Mouse (Mus musculus): ENCODE measurements around the gene Fbxo34. TPM values are rescaled to one million over a fixed set of nuclear protein-coding genes. Genes with fewer than 3 reads are reported as not detected.
A peak's percentile ranks its signal among the peaks of the same experiment; 100 is the strongest.
"Not testable (repeated sequence)": the region's sequence is repeated elsewhere in the genome, so short reads cannot be mapped to it uniquely, and the experiment has no call there.

Gene Fbxo34
- total RNA-seq (2022) = 10 to 100 TPM; 79.4 to 98.3 (median 87.4) TPM

- not testable (repeated sequence) for DNase-seq (ENCODE audit: low spot score in 2 of 2)
Observed at GRCm38 (mm10) chr14:47450121-47450520, at the start of gene Fbxo34. TSS of gene Fbxo34 (plus strand) at chr14:47450421.

DNA sequence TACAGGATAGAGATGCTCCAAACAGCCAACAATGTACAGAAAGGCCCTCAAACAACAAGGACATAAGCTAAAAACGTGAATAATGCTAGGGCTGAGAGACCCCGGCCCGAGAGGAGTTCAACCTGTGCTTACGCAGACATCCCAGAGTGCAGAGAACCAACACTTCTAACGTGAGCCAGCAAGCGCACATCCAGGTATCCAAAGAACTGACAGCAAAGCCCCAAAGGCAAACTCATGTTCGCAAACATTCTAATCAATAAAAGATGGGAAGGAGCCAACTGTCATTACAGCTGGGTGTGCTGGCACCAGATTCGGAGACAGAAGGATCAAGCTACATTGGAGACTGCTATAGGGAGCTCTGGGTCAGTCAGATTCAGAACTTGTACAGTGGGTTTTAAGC lies 47.5 kb upstream of the Fbxo34 start:
- no peak for DNase-seq (ENCODE audit: low spot score in 2 of 2)

GRCm38 (mm10) chr14:47406000-47406399 lies 44.2 kb upstream of the Fbxo34 start:
- DNase-seq (ENCODE audit: low spot score in 2 of 2) = no peak

GRCm38 (mm10) chr14:47417346-47417745 lies 32.9 kb upstream of the Fbxo34 start:
- DNase-seq (ENCODE audit: low spot score in 2 of 2) = no peak

- DNase-seq (ENCODE audit: low spot score in 2 of 2) = peak; percentile 86 to 90
Observed at GRCm38 (mm10) chr14:47417775-47418665, 32.2 kb upstream of the Fbxo34 start, which contains the start of gene Dlgap5. TSS of gene Dlgap5 (minus strand) at chr14:47418407.

DNA sequence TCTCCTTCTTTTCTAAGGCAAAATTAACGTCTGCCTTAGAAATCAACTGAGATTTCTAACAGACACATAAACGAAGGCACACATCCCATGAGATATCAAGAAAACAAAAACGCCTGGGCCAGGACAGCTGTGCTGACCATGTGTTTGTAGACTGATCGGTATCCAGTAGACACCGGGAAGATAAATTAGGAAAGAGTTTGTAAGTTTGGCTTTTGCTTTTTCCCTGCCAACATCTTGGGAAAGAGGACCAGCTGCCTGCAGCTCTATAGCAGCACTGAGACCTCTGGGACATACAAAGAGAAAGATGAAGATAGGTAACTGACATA lies 31.6 kb upstream of the Fbxo34 start:
- DNase-seq (ENCODE audit: low spot score in 2 of 2) = no peak

DNA sequence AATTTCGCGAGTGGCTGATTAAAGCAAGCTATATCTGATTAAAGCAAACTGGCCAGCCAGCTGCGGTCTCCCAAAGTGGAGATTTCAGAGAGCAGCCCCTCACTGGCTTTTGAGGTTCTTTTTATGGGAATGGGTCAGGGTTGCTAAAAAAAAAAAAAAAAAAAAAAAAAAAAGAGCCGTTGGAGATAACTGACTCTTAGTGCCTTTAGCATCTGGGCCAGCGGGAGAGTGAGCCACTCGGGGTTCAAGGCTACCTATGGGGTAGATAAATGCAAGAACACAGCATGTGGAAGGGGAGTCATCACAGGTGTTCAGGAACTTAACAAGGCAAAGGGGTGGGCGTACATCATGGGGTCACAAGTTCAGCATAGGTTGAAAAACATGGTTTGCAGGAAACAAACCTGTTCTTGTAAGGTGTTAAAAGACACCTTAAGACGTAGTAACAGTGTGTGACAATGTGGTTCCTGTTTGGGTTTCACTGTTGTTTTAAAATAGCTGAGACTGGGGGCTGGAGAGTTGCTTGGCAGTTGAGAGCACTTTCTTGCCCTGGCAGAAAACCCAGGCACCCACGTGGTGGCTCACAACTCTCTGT lies 31.1 kb upstream of the Fbxo34 start:
- no peak for DNase-seq (ENCODE audit: low spot score in 2 of 2)

DNA sequence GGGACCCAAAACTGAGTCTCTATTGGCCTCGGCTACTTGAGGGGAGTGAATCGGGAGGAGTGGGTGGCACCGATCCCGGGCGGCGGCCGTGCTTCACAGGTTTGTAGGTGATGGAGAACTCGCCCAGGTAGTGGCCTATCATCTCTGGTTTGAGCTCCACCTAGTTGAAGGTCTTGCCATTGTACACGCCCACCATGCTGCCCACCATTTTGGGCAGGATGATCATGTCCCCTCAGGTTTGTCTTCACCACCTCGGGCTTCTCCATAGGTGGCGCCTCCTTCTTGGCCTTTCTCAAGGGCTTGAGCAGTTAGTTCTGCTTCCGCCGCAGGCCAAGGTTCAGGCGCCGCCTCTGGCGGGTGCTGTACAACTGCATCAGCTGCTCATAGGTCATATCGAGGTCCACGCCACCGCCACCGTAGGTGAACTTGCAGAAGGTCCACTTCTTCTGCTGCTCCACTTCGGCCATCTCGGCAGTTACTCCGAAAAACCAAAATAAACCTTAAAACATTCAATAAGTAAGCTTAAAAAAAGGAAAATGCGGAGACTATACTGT lies 30.4 kb upstream of the Fbxo34 start:
- DNase-seq (ENCODE audit: low spot score in 2 of 2) = no peak

- DNase-seq (ENCODE audit: low spot score in 2 of 2) = no peak
Observed at GRCm38 (mm10) chr14:47421606-47422005, 28.6 kb upstream of the Fbxo34 start.

- DNase-seq (ENCODE audit: low spot score in 2 of 2) = no peak
Observed at GRCm38 (mm10) chr14:47422466-47422865, 27.8 kb upstream of the Fbxo34 start.

- no peak for DNase-seq (ENCODE audit: low spot score in 2 of 2)
Observed at GRCm38 (mm10) chr14:47432987-47433386, 17.2 kb upstream of the Fbxo34 start.

DNA sequence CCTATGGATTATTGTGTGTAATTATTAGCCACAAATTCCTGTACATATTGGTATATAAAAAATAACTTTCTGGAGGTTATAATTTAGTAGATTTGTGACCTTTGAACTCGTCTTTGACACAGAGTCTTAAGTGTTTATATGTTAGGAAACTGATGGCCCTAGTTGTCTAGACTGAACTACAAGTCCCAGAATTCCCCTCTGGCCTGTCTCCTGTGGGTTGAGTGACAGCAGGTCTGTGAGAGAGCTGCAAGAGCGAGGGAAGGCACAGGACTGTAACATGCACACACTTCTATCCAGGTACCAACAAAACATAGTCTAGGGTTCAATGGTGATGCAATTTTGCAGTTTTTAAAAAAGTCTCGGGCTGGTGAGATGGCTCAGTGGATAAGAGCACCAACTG lies 11.3 kb upstream of the Fbxo34 start:
- DNase-seq (ENCODE audit: low spot score in 2 of 2) = no peak

DNA sequence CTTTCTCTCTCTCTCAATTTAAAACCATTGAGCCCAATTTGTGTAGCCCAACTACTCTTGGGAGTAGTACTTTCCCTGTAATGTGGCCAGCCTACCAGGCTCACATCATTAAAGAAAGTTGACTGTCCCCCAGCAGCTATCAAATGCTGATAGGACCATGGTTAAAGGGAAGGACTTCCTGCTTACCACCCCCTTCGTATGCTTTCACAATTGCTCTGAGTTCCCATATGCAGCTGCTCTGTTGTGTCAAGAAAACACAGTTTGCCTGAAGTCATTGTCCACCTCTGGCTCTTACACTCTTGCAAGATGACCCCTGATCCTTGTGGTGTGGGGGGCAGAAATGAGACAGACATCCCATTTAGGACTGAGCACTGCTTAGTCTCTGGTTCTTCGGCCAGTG lies 5.3 kb upstream of the Fbxo34 start:
- no peak for DNase-seq (ENCODE audit: low spot score in 2 of 2)

GRCm38 (mm10) chr14:47445331-47446095 lies 4.7 kb upstream of the Fbxo34 start:
- DNase-seq (ENCODE audit: low spot score in 2 of 2) = peak in 1 of 2 experiments; percentile 13

DNA sequence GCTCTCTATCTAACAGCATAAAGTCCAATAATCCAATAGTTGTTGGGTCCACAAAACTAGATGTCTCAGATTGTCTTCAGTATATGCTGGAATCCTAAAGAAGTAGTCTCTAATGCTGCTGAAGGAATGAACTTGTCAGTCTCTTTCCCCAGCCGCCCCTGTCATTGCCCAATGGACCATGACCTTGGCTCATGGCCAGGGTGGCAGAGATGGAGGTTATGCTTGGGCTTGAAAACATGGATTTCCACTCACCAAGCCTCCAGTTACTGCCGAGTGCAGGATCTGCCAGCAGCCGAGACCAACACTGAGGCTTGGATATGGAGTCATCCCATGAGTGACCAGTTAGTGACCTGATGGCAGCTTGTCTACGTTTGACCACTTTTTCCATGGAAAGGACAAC lies 9.3 kb downstream of the Fbxo34 start:
- DNase-seq (ENCODE audit: low spot score in 2 of 2) = no peak

DNA sequence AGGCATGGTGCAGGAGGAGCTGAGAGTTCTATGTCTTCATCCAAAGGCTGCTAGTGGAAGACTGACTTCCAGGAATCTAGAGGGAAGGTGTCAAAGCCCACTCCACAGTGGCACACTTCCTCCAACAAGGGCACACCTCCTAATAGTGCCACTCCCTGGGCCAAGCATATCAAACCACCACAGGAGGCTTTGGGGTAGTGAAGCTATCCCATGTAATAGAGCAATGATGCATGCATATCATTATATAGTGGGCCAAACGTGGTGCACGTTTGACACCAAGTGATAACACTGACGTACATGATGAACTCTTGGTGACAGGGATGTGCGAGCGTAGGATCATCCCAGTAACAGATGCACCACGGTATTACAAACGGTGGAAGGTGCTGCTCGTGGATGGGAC lies 11.8 kb downstream of the Fbxo34 start:
- DNase-seq (ENCODE audit: low spot score in 2 of 2) = no peak

- no peak for DNase-seq (ENCODE audit: low spot score in 2 of 2)
Observed at GRCm38 (mm10) chr14:47462453-47462852, 12.2 kb downstream of the Fbxo34 start.

DNA sequence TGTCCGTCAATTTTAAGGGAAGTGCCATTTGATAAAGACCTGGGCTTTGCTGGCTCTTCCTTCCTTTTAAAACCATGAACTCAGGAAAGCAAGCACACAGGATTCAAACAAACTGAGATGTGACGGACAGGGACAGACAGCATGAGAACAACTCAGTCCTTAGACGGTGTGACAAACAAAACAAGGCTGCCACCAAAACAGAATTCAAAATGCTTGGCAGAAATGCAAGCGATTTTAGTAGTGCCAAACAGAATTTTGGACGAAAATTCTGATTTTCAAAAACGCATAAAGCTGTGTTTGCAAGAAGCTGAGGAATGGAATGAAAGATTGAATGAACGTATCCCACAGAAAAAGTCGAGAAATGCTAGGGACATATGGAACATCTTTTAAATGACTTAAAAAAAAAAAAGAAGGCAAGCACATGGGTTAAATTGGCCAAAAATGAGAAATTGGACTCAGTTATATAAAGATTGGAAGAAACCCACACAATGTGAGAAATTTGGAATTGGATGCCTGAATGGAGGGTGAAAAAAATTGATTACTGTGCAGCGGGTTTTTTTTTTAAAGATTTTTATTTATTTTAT lies 12.7 kb downstream of the Fbxo34 start:
- DNase-seq (ENCODE audit: low spot score in 2 of 2) = no peak

GRCm38 (mm10) chr14:47464426-47464825 lies 14.2 kb downstream of the Fbxo34 start:
- no peak for DNase-seq (ENCODE audit: low spot score in 2 of 2)

DNA sequence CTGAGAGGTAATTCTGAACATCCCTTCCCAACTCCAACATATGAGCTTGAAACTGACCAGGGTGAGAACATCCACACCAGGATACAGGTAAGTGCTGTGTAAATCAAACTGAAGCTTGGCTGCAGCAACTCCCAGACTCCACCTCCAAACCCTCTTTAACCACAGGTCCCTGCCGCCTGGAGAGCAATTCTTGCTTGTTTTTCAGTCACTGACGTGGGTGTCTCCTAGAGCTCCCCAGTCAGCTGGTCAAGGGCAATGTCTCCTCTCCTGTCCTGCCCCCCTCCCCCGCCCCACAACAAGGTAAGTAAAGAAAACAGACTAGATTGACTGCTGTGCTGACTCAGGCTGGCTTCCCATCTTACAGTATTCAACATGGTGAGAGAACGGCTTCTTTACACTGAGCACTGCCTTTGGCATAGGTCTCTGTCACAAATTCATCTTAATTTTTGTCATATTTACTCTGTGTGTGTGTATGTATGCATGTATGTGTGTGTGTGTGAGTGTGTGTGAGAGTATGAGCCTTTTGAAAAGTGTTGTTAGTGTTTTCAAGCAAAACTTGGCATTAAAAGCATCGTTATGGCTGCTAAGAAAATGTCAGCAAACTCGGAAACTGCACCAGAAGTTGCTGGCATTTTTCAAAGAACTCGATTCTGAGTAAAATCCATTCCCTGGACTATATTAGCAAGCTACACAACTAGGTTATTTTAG lies 15.4 kb downstream of the Fbxo34 start:
- DNase-seq (ENCODE audit: low spot score in 2 of 2) = no peak

DNA sequence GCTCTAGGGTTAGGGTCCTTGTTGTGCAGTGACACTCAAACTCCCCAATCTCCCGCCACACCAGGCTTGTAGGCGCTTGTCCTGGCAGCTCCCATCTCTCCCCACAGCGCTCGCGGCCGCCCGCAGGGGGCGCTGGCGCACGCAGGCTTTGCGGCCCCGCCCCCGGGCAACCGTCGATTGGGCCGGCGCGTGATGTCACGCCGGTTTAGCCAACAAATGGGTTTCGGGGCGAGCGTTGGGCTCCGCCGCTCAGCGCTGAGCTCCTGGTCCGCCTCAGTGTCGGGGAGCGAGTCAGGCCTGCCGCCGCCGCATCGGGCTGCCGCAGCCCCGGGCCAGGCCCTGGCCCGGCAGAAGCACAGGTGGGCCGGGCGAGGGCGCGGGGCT lies 22.1 kb downstream of the Fbxo34 start:
- peak; percentile 91 to 96 for DNase-seq (ENCODE audit: low spot score in 2 of 2)

Data from layer of hippocampus, adult 8-10 months (tissue).